Mouse (Mus musculus): Measurements from ENCODE around the gene Gadd45g.

DNA sequence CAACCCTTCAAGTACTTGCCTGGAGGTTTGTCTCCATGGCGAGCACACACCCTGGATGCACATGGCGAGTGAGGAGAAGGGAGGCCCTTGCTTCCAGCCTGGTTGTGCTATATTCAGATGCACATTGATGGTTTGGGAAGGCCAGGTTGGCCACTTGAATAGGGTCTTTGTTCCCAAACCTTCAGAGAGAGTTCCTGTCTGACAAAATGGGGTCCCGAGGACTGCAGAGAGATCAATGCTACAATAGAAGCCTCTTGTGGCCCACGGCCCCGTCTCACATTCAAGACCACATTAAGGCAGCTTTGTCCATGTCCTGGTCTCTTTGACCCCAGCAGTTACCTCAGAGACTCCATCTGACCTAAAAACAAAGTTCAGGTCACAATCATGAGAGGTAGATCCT lies 27.3 kb downstream of the Gadd45g start:
- TF ChIP-seq CHD2 (IDR thresholded peaks at IDR 0.05; ENCODE audit: low read depth, low read length), result no peak
- no peak for TF ChIP-seq HCFC1 (IDR thresholded peaks at IDR 0.05; ENCODE audit: borderline replicate concordance, insufficient read depth, low read length)
- TF ChIP-seq ZNF384 (IDR thresholded peaks at IDR 0.05; ENCODE audit: low read depth, low read length), result no peak
- no peak for TF ChIP-seq MAFK (IDR thresholded peaks at IDR 0.05; ENCODE audit: insufficient read depth, low read depth, low read length)
- no peak for TF ChIP-seq ZC3H11A (IDR thresholded peaks at IDR 0.05; ENCODE audit: borderline replicate concordance, low read depth, low read length)
